Comparison of ENCODE assay signal across 8 mouse cellular contexts in the genomic region with DNA sequence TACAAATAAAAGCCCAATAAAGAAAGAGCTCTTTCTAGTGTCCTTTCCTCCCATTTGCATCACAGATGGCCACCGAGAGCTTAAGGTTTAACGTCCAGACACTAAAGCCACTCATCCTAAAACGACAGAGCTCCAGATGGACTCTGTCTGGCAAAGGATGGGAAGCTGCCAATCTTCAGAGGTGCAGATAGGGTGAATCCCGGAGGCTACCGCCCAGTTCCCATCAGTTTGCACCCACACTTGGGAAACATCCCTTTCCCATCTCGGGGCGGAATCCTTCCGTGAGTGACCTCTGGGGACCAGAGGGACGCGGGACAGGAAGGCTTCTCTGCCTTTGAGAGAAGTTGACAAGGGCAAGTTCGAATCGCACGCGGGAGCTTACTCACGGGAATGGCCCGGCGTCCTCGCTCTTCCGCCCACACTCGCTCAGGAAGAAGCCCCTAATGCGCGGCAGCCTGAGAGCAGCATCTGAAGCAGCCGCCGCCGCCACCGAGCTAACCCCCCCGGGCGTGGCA. TPM values are rescaled to one million over a fixed set of nuclear protein-coding genes. Genes with fewer than 3 reads are reported as not detected.
A peak's percentile ranks its signal among the peaks of the same experiment; 100 is the strongest.
DNase-seq lines count a peak whose midpoint lies in the region; ATAC-seq lines count a peak whose summit lies in the region.

No protein-coding gene starts in this region.

- H3K27ac ChIP-seq in kidney, embryonic 16.5 days (ENCODE audit: low read length) = peak overlapping the region; percentile 95
- H3K27ac ChIP-seq in brown adipose tissue, adult 24 weeks (replicated peaks; ENCODE audit: low read depth, low read length) = peak overlapping the region; percentile 68
- peak overlapping the region; percentile 89 for H3K27ac ChIP-seq in hindbrain, embryonic 12.5 days
- H3K27ac ChIP-seq in midbrain, embryonic 15.5 days = peak overlapping the region; percentile 88

- peak overlapping the region; percentile 92 for H3K9ac ChIP-seq in kidney, embryonic 16.5 days (replicated peaks; ENCODE audit: low read length)
- peak overlapping the region; percentile 90 for H3K9ac ChIP-seq in hindbrain, embryonic 12.5 days
- H3K9ac ChIP-seq in midbrain, embryonic 15.5 days = peak overlapping the region; percentile 96

- DNase-seq in kidney, postnatal 10 days = no peak
- no peak for DNase-seq in layer of hippocampus, postnatal 36 days
- no peak for DNase-seq in left cerebral cortex, adult 11 months (ENCODE audit: low spot score)
- no peak for DNase-seq in frontal cortex, postnatal 36 days (ENCODE audit: low spot score in 2 of 2)

- H3K36me3 ChIP-seq in kidney, embryonic 16.5 days (ENCODE audit: insufficient read depth, low read length) = no peaks in the 10 kb centered on the region
- peaks cover 5% of the 10 kb centered on the region; the same call in 1 of the 2 replicates for H3K36me3 ChIP-seq in hindbrain, embryonic 12.5 days
- H3K36me3 ChIP-seq in midbrain, embryonic 15.5 days (replicated peaks) = 0 out of 2 replicates have a peak, but pooled peaks cover 3% of the 10 kb centered on the region

- peak overlapping the region; percentile 95 for H3K4me3 ChIP-seq in kidney, embryonic 16.5 days (ENCODE audit: low read length)
- H3K4me3 ChIP-seq in brown adipose tissue, adult 24 weeks (ENCODE audit: insufficient read depth, low read depth, low read length) = peak overlapping the region; percentile 89
- peak overlapping the region; percentile 84 for H3K4me3 ChIP-seq in hindbrain, embryonic 12.5 days
- peak overlapping the region; percentile 98 for H3K4me3 ChIP-seq in midbrain, embryonic 15.5 days

- 0 out of 2 replicates have a peak, but pooled peaks have one; percentile 16 for ATAC-seq in kidney, embryonic 16.5 days (ENCODE audit: low FRiP score, low TSS enrichment)
- ATAC-seq in hindbrain, embryonic 12.5 days (ENCODE audit: low FRiP score) = peak; percentile 58
- ATAC-seq in midbrain, embryonic 15.5 days (replicated peaks) = peak; percentile 56; the same call in 1 of the 2 replicates

- no peaks in the 10 kb centered on the region for H3K9me3 ChIP-seq in kidney, embryonic 16.5 days (ENCODE audit: low read length)
- no peaks in the 10 kb centered on the region for H3K9me3 ChIP-seq in hindbrain, embryonic 12.5 days (replicated peaks)
- H3K9me3 ChIP-seq in midbrain, embryonic 15.5 days = no peaks in the 10 kb centered on the region

- peaks cover 22% of the 10 kb centered on the region for H3K4me1 ChIP-seq in kidney, embryonic 16.5 days (ENCODE audit: insufficient read depth, low read length)
- peaks cover 17% of the 10 kb centered on the region; the same call in 1 of the 2 replicates for H3K4me1 ChIP-seq in brown adipose tissue, adult 24 weeks (ENCODE audit: control insufficient read depth, insufficient read depth, insufficient read length, low read length)
- peaks cover 34% of the 10 kb centered on the region for H3K4me1 ChIP-seq in hindbrain, embryonic 12.5 days
- H3K4me1 ChIP-seq in midbrain, embryonic 15.5 days = peaks cover 50% of the 10 kb centered on the region

- no peaks in the 10 kb centered on the region for H3K27me3 ChIP-seq in kidney, embryonic 16.5 days (ENCODE audit: insufficient read depth, low read length)
- H3K27me3 ChIP-seq in hindbrain, embryonic 12.5 days = no peaks in the 10 kb centered on the region
- no peaks in the 10 kb centered on the region for H3K27me3 ChIP-seq in midbrain, embryonic 15.5 days (replicated peaks)

- WGBS in kidney, embryonic 16.5 days = under 1% methylated on average over 28 of the region's 28 CpGs
- WGBS in hindbrain, embryonic 12.5 days = under 1% methylated on average over 28 of the region's 28 CpGs
- WGBS in midbrain, embryonic 15.5 days = under 1% methylated on average over 28 of the region's 28 CpGs

- peak overlapping the region; percentile 65 for H3K4me2 ChIP-seq in kidney, embryonic 16.5 days (replicated peaks; ENCODE audit: low read depth, low read length)
- H3K4me2 ChIP-seq in hindbrain, embryonic 12.5 days (replicated peaks) = peak overlapping the region; percentile 70
- peak overlapping the region; percentile 57 for H3K4me2 ChIP-seq in midbrain, embryonic 15.5 days

RNA-seq across cellular contexts. Expression of gene Trak2, which starts 0.3 kb away (rescaled TPM):
- 17.3 and 19.4 TPM in 2 replicates for polyA plus RNA-seq in kidney, embryonic 16.5 days (2015; fragmentation: Nextera tagmentation; extraction: Ambion mirVana)
- polyA plus RNA-seq in brown adipose tissue, adult 24 weeks (2012; ENCODE audit: insufficient read depth, insufficient read length, missing spikeins) = 24.9 and 35.7 TPM in 2 replicates
- polyA plus RNA-seq in hindbrain, embryonic 12.5 days (2016; fragmentation: Nextera tagmentation; extraction: Ambion mirVana) = 19.4 and 23.6 TPM in 2 replicates
- 18.3 and 18.7 TPM in 2 replicates for polyA plus RNA-seq in midbrain, embryonic 15.5 days (2015; fragmentation: Nextera tagmentation; extraction: Ambion mirVana)
- total RNA-seq in layer of hippocampus, postnatal 36 days (2021) = 100 to 1,000 TPM; 167 to 173 TPM

RNA-seq across cellular contexts. Expression of gene Stradb, which starts 0.4 kb away (rescaled TPM):
- 29.0 and 29.6 TPM in 2 replicates for polyA plus RNA-seq in kidney, embryonic 16.5 days (2015; fragmentation: Nextera tagmentation; extraction: Ambion mirVana)
- 53.2 and 63.6 TPM in 2 replicates for polyA plus RNA-seq in brown adipose tissue, adult 24 weeks (2012; ENCODE audit: insufficient read depth, insufficient read length, missing spikeins)
- polyA plus RNA-seq in hindbrain, embryonic 12.5 days (2016; fragmentation: Nextera tagmentation; extraction: Ambion mirVana) = 45.1 and 45.8 TPM in 2 replicates
- 116 and 117 TPM in 2 replicates for polyA plus RNA-seq in midbrain, embryonic 15.5 days (2015; fragmentation: Nextera tagmentation; extraction: Ambion mirVana)
- 10 to 100 TPM; 39.3 to 41.1 TPM for total RNA-seq in layer of hippocampus, postnatal 36 days (2021)
